Mouse (Mus musculus): ENCODE measurements around the gene Slc7a10. TPM values are rescaled to one million over a fixed set of nuclear protein-coding genes. Genes with fewer than 3 reads are reported as not detected.

The Slc7a10 gene
- not detected in 2 replicates for polyA plus RNA-seq (2012)

DNA sequence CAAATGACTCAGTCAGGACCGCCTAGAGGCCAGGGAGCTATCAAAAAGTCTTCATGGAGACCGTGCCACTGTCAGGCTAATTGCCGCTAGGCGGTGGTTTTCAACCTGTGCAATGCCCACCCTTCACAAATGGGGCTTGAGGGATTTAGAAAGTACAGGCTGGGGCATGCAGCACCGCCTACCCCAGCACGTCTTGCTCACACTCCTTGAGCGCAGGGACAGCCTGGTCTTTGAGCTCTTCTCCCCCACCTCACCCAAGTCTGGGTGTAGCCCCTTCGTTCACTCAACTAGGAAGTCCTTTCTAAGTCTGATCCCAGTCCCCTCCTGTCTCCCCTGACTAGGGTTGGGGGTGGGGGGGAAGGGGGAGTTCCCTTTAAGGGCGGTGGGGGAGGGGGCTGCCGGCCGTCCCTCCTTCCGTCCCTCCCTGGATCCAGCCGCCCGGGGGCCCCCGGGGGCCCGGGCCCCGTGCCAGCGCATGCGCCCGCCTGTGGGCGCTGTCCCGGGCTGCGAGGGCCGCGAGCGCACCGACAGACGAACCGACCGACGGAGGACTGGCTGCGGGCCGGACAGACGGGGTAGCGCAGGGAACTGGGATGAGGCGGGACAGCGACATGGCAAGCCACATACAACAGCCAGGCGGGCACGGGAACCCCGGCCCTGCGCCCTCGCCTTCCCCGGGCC, at the start of gene Slc7a10:
Gene Slc7a10, plus strand, starts transcription at position 497 of the 681 bp plus-strand sequence.
- H3K36me3 ChIP-seq (ENCODE audit: control insufficient read depth), result no peaks in the 10 kb centered on the region
- no peaks in the 10 kb centered on the region for H3K4me1 ChIP-seq (ENCODE audit: control insufficient read depth)
- H3K27me3 ChIP-seq (ENCODE audit: control insufficient read depth), result peaks cover 44% of the 10 kb centered on the region
- no peak within 1 kb of the TSS for H3K4me3 ChIP-seq (replicated peaks)
- TF ChIP-seq TAL1 (IDR thresholded peaks at IDR 0.05; ENCODE audit: low read length) (no peak), GATA1 (IDR thresholded peaks at IDR 0.05; ENCODE audit: low read length) (no peak)
- H3K9me3 ChIP-seq (ENCODE audit: control insufficient read depth, low read length), result peaks cover 9% of the 10 kb centered on the region

DNA sequence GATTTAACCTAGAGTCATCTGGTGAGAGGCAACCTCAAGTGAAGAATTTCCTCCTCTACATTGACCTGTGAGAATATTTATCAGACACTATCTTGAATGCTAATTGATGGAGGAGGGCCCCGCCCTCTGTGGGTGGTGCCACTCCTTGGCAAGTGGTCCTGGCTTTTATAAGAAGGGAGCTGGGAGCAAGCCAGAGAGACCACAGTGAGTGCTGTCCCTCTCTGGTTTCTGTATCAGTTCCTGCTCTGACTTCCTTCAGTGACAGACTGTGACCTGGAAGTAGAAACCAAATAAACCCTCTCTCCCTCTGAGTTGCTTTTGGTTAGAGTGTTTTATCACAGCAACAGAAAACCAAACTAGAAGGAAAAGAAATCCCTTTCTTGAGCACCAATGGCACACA, 48.7 kb upstream of the Slc7a10 start:
- no peaks in the 10 kb centered on the region for H3K27me3 ChIP-seq (ENCODE audit: control insufficient read depth)
- no peak for TF ChIP-seq GATA1 (IDR thresholded peaks at IDR 0.05; ENCODE audit: low read length)
- TF ChIP-seq TAL1 (IDR thresholded peaks at IDR 0.05; ENCODE audit: low read length), result no peak

DNA sequence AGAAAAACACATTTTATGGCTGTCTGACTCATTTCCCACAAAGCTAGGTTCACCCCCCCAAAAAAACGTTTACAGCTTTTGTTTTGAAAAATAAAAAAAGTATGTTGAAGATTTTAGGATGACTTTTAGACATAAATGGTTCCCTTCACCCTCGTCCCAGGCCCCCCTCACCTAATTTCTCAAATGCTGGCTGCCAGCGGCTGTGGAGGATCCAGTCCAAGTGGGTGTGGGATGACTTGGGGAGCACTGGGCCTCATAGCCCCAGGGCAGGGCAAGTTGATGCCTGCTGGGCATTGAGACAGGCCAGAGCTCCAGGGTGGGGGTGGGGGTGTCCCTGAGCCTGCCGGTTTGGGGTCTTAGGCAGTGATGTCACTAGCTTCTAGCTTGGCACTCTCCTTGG, 47.7 kb upstream of the Slc7a10 start:
- TF ChIP-seq TAL1 (IDR thresholded peaks at IDR 0.05; ENCODE audit: low read length) (no peak), GATA1 (IDR thresholded peaks at IDR 0.05; ENCODE audit: low read length) (no peak)
- no peaks in the 10 kb centered on the region for H3K9me3 ChIP-seq (ENCODE audit: control insufficient read depth, low read length)
- no peak overlapping the region for H3K4me3 ChIP-seq (replicated peaks)
- no peaks in the 10 kb centered on the region for H3K36me3 ChIP-seq (ENCODE audit: control insufficient read depth)
- H3K4me1 ChIP-seq (ENCODE audit: control insufficient read depth), result no peaks in the 10 kb centered on the region
- no peaks in the 10 kb centered on the region for H3K27me3 ChIP-seq (ENCODE audit: control insufficient read depth)

More for the DNA sequence above, 48.7 kb upstream of the Slc7a10 start:
- H3K9me3 ChIP-seq (ENCODE audit: control insufficient read depth, low read length), result no peaks in the 10 kb centered on the region
- H3K4me1 ChIP-seq (ENCODE audit: control insufficient read depth), result no peaks in the 10 kb centered on the region
- H3K36me3 ChIP-seq (ENCODE audit: control insufficient read depth), result no peaks in the 10 kb centered on the region
- no peak overlapping the region for H3K4me3 ChIP-seq (replicated peaks)

DNA sequence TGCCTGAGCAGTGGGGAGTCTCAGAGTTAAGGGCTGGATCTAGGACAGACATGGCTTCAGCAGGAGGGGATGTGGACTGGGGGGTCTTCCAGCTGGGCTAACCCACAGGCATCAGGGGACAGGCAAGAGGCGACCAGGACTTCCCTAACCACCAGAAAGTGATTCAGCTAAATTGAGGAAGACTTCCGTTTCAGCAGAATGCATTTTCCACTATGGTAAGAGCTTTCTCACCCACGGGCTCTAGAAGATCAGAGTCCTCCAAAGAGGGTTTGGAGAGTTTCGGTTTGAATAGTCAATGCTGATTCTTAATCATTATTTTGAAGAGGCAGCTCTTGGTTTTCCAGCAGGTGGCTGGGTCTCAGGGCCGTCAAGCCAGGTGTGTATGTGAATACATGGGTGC, 46.3 kb upstream of the Slc7a10 start:
- TF ChIP-seq TAL1 (IDR thresholded peaks at IDR 0.05; ENCODE audit: low read length) (no peak), GATA1 (IDR thresholded peaks at IDR 0.05; ENCODE audit: low read length) (no peak)

DNA sequence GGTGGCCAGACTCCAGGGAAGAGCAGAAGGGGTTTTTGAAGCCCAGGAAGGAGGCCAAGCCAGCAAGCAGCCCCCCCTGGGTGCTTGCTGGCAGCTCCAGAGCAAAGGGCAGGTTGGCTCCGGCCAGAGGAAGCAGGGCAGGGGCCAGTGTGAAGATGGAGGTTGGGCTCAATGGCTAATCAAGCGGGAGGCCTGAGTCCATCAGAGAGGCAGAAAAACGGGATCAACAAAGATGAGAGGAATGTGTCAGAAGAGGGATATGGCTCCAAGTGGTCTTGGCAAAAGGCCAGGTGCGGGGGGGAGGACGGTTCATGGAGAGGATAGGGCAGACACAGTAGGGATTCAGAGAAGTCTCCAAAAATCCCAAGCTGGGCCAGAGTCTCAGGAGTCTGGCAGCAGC, 44.7 kb upstream of the Slc7a10 start:
- no peaks in the 10 kb centered on the region for H3K36me3 ChIP-seq (ENCODE audit: control insufficient read depth)
- H3K4me1 ChIP-seq (ENCODE audit: control insufficient read depth), result no peaks in the 10 kb centered on the region
- no peaks in the 10 kb centered on the region for H3K9me3 ChIP-seq (ENCODE audit: control insufficient read depth, low read length)
- no peak for TF ChIP-seq TAL1 (IDR thresholded peaks at IDR 0.05; ENCODE audit: low read length)
- TF ChIP-seq GATA1 (IDR thresholded peaks at IDR 0.05; ENCODE audit: low read length), result no peak
- no peak overlapping the region for H3K4me3 ChIP-seq (replicated peaks)
- H3K27me3 ChIP-seq (ENCODE audit: control insufficient read depth), result no peaks in the 10 kb centered on the region

More for the DNA sequence above, 46.3 kb upstream of the Slc7a10 start:
- Histone ChIP-seq H3K9me3 (ENCODE audit: control insufficient read depth, low read length) (no peaks in the 10 kb centered on the region), H3K4me3 (replicated peaks) (no peak overlapping the region), H3K36me3 (ENCODE audit: control insufficient read depth) (no peaks in the 10 kb centered on the region), H3K27me3 (ENCODE audit: control insufficient read depth) (no peaks in the 10 kb centered on the region), H3K4me1 (ENCODE audit: control insufficient read depth) (no peaks in the 10 kb centered on the region)

DNA sequence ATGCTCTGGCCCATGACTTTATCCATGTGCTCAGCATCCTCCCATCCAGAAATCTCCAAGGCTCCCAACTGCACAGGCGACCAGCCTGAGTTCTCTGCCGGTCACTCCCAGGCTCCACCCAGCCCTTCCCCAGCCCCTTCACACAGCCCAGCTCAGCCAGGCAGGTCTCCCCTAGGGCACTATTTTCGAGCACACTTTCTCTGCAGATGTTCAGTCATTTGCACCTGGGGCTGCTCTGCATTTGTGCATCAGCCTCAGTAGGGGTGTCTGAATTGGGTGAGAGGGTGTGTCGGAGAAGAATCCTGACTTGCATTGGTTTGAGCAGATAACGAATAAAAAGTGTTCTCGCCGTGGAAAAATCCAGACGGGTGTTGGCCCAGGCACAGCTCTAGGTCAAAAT, 43.7 kb upstream of the Slc7a10 start:
- no peaks in the 10 kb centered on the region for H3K36me3 ChIP-seq (ENCODE audit: control insufficient read depth)
- H3K4me3 ChIP-seq (replicated peaks), result no peak overlapping the region
- H3K27me3 ChIP-seq (ENCODE audit: control insufficient read depth), result no peaks in the 10 kb centered on the region
- no peaks in the 10 kb centered on the region for H3K4me1 ChIP-seq (ENCODE audit: control insufficient read depth)
- H3K9me3 ChIP-seq (ENCODE audit: control insufficient read depth, low read length), result no peaks in the 10 kb centered on the region
- TF ChIP-seq GATA1 (IDR thresholded peaks at IDR 0.05; ENCODE audit: low read length) (no peak), TAL1 (IDR thresholded peaks at IDR 0.05; ENCODE audit: low read length) (no peak)

DNA sequence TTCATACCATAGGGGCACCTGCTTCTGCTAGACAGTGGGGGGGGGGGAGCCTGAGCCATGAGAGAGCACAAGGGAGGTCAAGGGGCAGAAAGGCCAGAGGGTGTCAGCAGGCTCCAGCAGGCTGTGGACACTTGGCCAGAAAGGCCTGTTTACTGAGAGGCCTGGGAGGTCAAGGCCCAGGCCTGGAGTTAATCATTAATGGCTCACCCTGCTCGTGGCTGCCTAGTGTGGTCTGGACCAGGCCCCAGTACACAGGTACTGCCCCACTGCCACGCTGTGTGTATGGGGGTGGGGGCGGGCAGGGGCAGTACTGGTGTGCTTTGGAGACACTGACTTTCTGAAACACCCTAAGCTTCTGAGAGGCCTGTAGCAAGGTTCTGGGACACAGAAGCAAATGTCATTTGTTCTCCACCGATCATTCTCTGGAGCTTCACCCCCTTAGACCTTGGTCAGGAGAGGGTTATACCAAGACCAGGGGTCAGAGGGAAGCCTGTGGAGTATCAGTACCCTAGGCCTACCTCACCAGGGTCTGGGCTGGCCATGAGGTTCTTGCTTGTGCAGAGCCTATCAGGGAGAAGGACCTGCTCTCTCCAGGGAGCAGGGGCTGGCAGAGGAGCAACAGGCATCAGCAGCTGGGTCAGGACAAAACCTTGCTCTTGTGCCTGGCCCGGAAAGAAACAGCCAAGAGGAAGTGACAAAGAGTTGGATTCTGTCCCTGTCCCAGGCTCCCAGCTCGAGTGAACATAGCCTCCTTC, 42.1 kb upstream of the Slc7a10 start:
- TF ChIP-seq TAL1 (IDR thresholded peaks at IDR 0.05; ENCODE audit: low read length) (no peak), GATA1 (IDR thresholded peaks at IDR 0.05; ENCODE audit: low read length) (no peak)
- H3K4me3 ChIP-seq (replicated peaks), result no peak overlapping the region
- no peaks in the 10 kb centered on the region for H3K36me3 ChIP-seq (ENCODE audit: control insufficient read depth)
- no peaks in the 10 kb centered on the region for H3K4me1 ChIP-seq (ENCODE audit: control insufficient read depth)
- no peaks in the 10 kb centered on the region for H3K9me3 ChIP-seq (ENCODE audit: control insufficient read depth, low read length)
- no peaks in the 10 kb centered on the region for H3K27me3 ChIP-seq (ENCODE audit: control insufficient read depth)

DNA sequence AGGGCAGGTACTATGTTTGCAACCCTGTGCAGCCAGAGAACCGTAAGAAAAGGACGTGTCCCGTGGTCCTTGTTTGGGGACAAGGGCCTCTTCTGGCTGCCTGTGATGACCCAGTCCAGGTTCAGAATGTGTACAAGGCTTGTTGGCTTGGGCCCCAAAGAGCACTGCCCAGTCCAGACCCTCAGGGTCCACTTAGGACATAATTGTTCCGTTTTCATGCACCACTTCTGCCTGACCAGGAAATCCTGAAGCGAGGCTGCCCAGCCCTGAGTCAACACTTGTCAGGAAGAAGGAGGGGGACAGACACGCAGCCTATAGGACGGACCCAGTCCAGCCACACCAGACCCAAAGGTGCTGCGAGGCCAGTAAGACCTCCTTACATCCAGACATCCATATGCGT, 41.1 kb upstream of the Slc7a10 start:
- TF ChIP-seq TAL1 (IDR thresholded peaks at IDR 0.05; ENCODE audit: low read length) (no peak), GATA1 (IDR thresholded peaks at IDR 0.05; ENCODE audit: low read length) (no peak)
- Histone ChIP-seq H3K4me1 (ENCODE audit: control insufficient read depth) (no peaks in the 10 kb centered on the region), H3K36me3 (ENCODE audit: control insufficient read depth) (no peaks in the 10 kb centered on the region), H3K9me3 (ENCODE audit: control insufficient read depth, low read length) (no peaks in the 10 kb centered on the region), H3K27me3 (ENCODE audit: control insufficient read depth) (no peaks in the 10 kb centered on the region), H3K4me3 (replicated peaks) (no peak overlapping the region)

DNA sequence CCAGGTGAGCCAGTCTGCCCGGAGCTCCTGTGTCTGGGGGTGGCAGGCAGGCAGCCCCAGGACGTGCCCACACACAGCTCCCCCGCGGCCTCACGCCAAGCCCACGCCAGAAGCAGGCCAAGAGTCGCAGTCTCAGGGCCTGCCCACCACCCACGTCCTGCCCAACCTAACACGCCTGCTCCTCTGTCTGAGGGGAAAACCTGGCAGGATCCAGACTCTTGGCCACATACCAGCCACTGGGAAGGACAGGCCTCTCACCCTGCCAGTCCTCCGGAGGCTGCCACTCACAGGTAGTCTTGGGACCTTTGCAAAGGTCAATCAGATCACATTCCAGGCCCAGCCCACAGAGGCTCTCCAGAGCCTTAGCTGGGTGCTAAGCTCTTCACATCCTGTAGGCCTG, 39.9 kb upstream of the Slc7a10 start:
- no peak for TF ChIP-seq TAL1 (IDR thresholded peaks at IDR 0.05; ENCODE audit: low read length)
- TF ChIP-seq GATA1 (IDR thresholded peaks at IDR 0.05; ENCODE audit: low read length), result no peak
- Histone ChIP-seq H3K27me3 (ENCODE audit: control insufficient read depth) (no peaks in the 10 kb centered on the region), H3K4me3 (replicated peaks) (no peak overlapping the region), H3K9me3 (ENCODE audit: control insufficient read depth, low read length) (no peaks in the 10 kb centered on the region), H3K36me3 (ENCODE audit: control insufficient read depth) (no peaks in the 10 kb centered on the region), H3K4me1 (ENCODE audit: control insufficient read depth) (no peaks in the 10 kb centered on the region)
